Mouse (Mus musculus): Measurements from ENCODE around the gene Mlip.

Mlip gene

GRCm38 (mm10) chr9:77347704-77348103, 5.1 kb downstream of the Mlip start:
- DNase-seq (ENCODE audit: low spot score in 2 of 2) = no peak

GRCm38 (mm10) chr9:77344318-77344717, 8.5 kb downstream of the Mlip start:
- no peak for DNase-seq (ENCODE audit: low spot score in 2 of 2)

- peak; percentile 17 to 19 for DNase-seq (ENCODE audit: low spot score in 2 of 2)
Measured at GRCm38 (mm10) chr9:77340159-77340862, 12.5 kb downstream of the Mlip start.

GRCm38 (mm10) chr9:77339571-77340148, 13.1 kb downstream of the Mlip start:
- no peak for DNase-seq (ENCODE audit: low spot score in 2 of 2)

GRCm38 (mm10) chr9:77335370-77335769, 17.4 kb downstream of the Mlip start:
- no peak for DNase-seq (ENCODE audit: low spot score in 2 of 2)

GRCm38 (mm10) chr9:77318346-77318745, 34.4 kb downstream of the Mlip start:
- no peak for DNase-seq (ENCODE audit: low spot score in 2 of 2)

- DNase-seq (ENCODE audit: low spot score in 2 of 2) = no peak
Measured at GRCm38 (mm10) chr9:77310548-77310947, 42.2 kb downstream of the Mlip start.

GRCm38 (mm10) chr9:77305417-77305816, 47.4 kb downstream of the Mlip start:
- no peak for DNase-seq (ENCODE audit: low spot score in 2 of 2)

- DNase-seq (ENCODE audit: low spot score in 2 of 2) = no peak
Measured at GRCm38 (mm10) chr9:77302340-77302739, 50.4 kb downstream of the Mlip start.

- DNase-seq (ENCODE audit: low spot score in 2 of 2) = no peak
Measured at GRCm38 (mm10) chr9:77287958-77288357, 64.8 kb downstream of the Mlip start.

- no peak for DNase-seq (ENCODE audit: low spot score in 2 of 2)
Measured at GRCm38 (mm10) chr9:77279371-77279770, 73.4 kb downstream of the Mlip start.

- DNase-seq (ENCODE audit: low spot score in 2 of 2) = no peak
Measured at GRCm38 (mm10) chr9:77278055-77278454, 74.7 kb downstream of the Mlip start.

- DNase-seq (ENCODE audit: low spot score in 2 of 2) = no peak
Measured at GRCm38 (mm10) chr9:77277270-77277669, 75.5 kb downstream of the Mlip start.

GRCm38 (mm10) chr9:77276451-77277154, 76.2 kb downstream of the Mlip start:
- no peak for DNase-seq (ENCODE audit: low spot score in 2 of 2)

- no peak for DNase-seq (ENCODE audit: low spot score in 2 of 2)
Measured at GRCm38 (mm10) chr9:77272727-77273126, 80.0 kb downstream of the Mlip start.

GRCm38 (mm10) chr9:77265268-77266017, 87.3 kb downstream of the Mlip start:
- DNase-seq (ENCODE audit: low spot score in 2 of 2) = peak; percentile 22 to 28

GRCm38 (mm10) chr9:77259052-77259451, 93.7 kb downstream of the Mlip start:
- DNase-seq (ENCODE audit: low spot score in 2 of 2) = no peak

- DNase-seq (ENCODE audit: low spot score in 2 of 2) = no peak
Measured at GRCm38 (mm10) chr9:77258265-77258664, 94.5 kb downstream of the Mlip start.

- DNase-seq (ENCODE audit: low spot score in 2 of 2) = no peak
Measured at GRCm38 (mm10) chr9:77254514-77254913, 98.3 kb downstream of the Mlip start.

GRCm38 (mm10) chr9:77252761-77253160, 100.0 kb downstream of the Mlip start:
- DNase-seq (ENCODE audit: low spot score in 2 of 2) = no peak

GRCm38 (mm10) chr9:77252134-77252533, 100.6 kb downstream of the Mlip start:
- DNase-seq (ENCODE audit: low spot score in 2 of 2) = peak in 1 of 2 experiments; percentile 20

GRCm38 (mm10) chr9:77251511-77252112, 101.2 kb downstream of the Mlip start:
- no peak for DNase-seq (ENCODE audit: low spot score in 2 of 2)
